Mouse (Mus musculus): ENCODE measurements around the gene AU040320. TPM values are rescaled to one million over a fixed set of nuclear protein-coding genes. Genes with fewer than 3 reads are reported as not detected.

The AU040320 gene
- polyA plus RNA-seq (2016; fragmentation: Nextera tagmentation; extraction: Ambion mirVana), result 28.1 and 29.8 TPM in 2 replicates

- Histone ChIP-seq H3K36me3 (peaks cover 31% of the 10 kb centered on the region), H3K4me1 (replicated peaks) (peaks cover 34% of the 10 kb centered on the region)
- WGBS, result under 1% methylated on average over 70 of the region's 71 CpGs
Measured at GRCm38 (mm10) chr4:126753268-126754230, at the start of gene AU040320, which contains the start of gene Ncdn. Gene AU040320, plus strand, starts transcription at chr4:126753544. Gene Ncdn, minus strand, starts transcription at chr4:126753438.

GRCm38 (mm10) chr4:126706630-126707438, 46.5 kb upstream of the AU040320 start:
- H3K27ac ChIP-seq (ENCODE audit: poor library complexity, severe bottlenecking), result no peak overlapping the region
- H3K36me3 ChIP-seq, result peaks cover 77% of the 10 kb centered on the region
- no peaks in the 10 kb centered on the region for H3K4me1 ChIP-seq (replicated peaks)
- no peaks in the 10 kb centered on the region for H3K27me3 ChIP-seq (replicated peaks)
- no peak overlapping the region for H3K4me2 ChIP-seq
- ATAC-seq (ENCODE audit: insufficient number of reproducible peaks, low FRiP score), result no peak
- no peaks in the 10 kb centered on the region for H3K9me3 ChIP-seq (replicated peaks)
- H3K4me3 ChIP-seq, result no peak overlapping the region
- WGBS, result 76% methylated on average over 12 of the region's 12 CpGs
- H3K9ac ChIP-seq, result no peak overlapping the region

More at GRCm38 (mm10) chr4:126753268-126754230, at the start of gene AU040320, which contains the start of gene Ncdn:
- H3K9ac ChIP-seq, result peak within 1 kb of the TSS; percentile 83
- ATAC-seq (ENCODE audit: insufficient number of reproducible peaks, low FRiP score), result peak; percentile 100
- H3K9me3 ChIP-seq (replicated peaks), result no peaks in the 10 kb centered on the region
- no peaks in the 10 kb centered on the region for H3K27me3 ChIP-seq (replicated peaks)
- H3K4me3 ChIP-seq, result peak within 1 kb of the TSS; percentile 86
- peak within 1 kb of the TSS; percentile 89 for H3K27ac ChIP-seq (ENCODE audit: poor library complexity, severe bottlenecking)
- H3K4me2 ChIP-seq, result peak within 1 kb of the TSS; percentile 96

- H3K27me3 ChIP-seq (replicated peaks), result no peaks in the 10 kb centered on the region
- no peaks in the 10 kb centered on the region for H3K9me3 ChIP-seq (replicated peaks)
- H3K4me2 ChIP-seq, result no peak overlapping the region
- no peaks in the 10 kb centered on the region for H3K4me1 ChIP-seq (replicated peaks)
- no peak overlapping the region for H3K4me3 ChIP-seq
- no peak overlapping the region for H3K9ac ChIP-seq
- ATAC-seq (ENCODE audit: insufficient number of reproducible peaks, low FRiP score), result no peak
- 87% methylated on average over 5 of the region's 5 CpGs for WGBS
- peaks cover 76% of the 10 kb centered on the region for H3K36me3 ChIP-seq
- no peak overlapping the region for H3K27ac ChIP-seq (ENCODE audit: poor library complexity, severe bottlenecking)
Measured at GRCm38 (mm10) chr4:126707439-126707826, 45.9 kb upstream of the AU040320 start.

- H3K4me3 ChIP-seq, result peak overlapping the region; percentile 8
- no peak for ATAC-seq (ENCODE audit: insufficient number of reproducible peaks, low FRiP score)
- H3K9me3 ChIP-seq (replicated peaks), result no peaks in the 10 kb centered on the region
- H3K27ac ChIP-seq (ENCODE audit: poor library complexity, severe bottlenecking), result no peak overlapping the region
- H3K4me1 ChIP-seq (replicated peaks), result peaks cover 20% of the 10 kb centered on the region
- H3K27me3 ChIP-seq (replicated peaks), result peaks cover 84% of the 10 kb centered on the region
- no peak overlapping the region for H3K9ac ChIP-seq
- H3K36me3 ChIP-seq, result no peaks in the 10 kb centered on the region
- peak overlapping the region; percentile 34 for H3K4me2 ChIP-seq
- whole genome bisulfite sequencing, result 3% methylated on average over 18 of the region's 18 CpGs
Measured at GRCm38 (mm10) chr4:126732111-126732510, 21.2 kb upstream of the AU040320 start.

- WGBS, result 8% methylated on average over 26 of the region's 26 CpGs
- Histone ChIP-seq H3K4me2 (peak overlapping the region; percentile 34), H3K27ac (ENCODE audit: poor library complexity, severe bottlenecking) (no peak overlapping the region), H3K4me1 (replicated peaks) (peaks cover 20% of the 10 kb centered on the region), H3K9me3 (replicated peaks) (no peaks in the 10 kb centered on the region), H3K27me3 (replicated peaks) (peaks cover 90% of the 10 kb centered on the region), H3K9ac (no peak overlapping the region), H3K4me3 (peak overlapping the region; percentile 8), H3K36me3 (no peaks in the 10 kb centered on the region)
- ATAC-seq (ENCODE audit: insufficient number of reproducible peaks, low FRiP score), result no peak
Measured at GRCm38 (mm10) chr4:126732531-126733380, 20.6 kb upstream of the AU040320 start.

GRCm38 (mm10) chr4:126734001-126734603, 19.2 kb upstream of the AU040320 start:
- Histone ChIP-seq H3K36me3 (no peaks in the 10 kb centered on the region), H3K9ac (no peak overlapping the region), H3K9me3 (replicated peaks) (no peaks in the 10 kb centered on the region), H3K4me3 (no peak overlapping the region), H3K27me3 (replicated peaks) (peaks cover 99% of the 10 kb centered on the region), H3K4me1 (replicated peaks) (peaks cover 20% of the 10 kb centered on the region), H3K27ac (ENCODE audit: poor library complexity, severe bottlenecking) (no peak overlapping the region), H3K4me2 (no peak overlapping the region)
- WGBS, result 3% methylated on average over 16 of the region's 16 CpGs
- no peak for ATAC-seq (ENCODE audit: insufficient number of reproducible peaks, low FRiP score)

- Histone ChIP-seq H3K9me3 (replicated peaks) (no peaks in the 10 kb centered on the region), H3K4me2 (peak overlapping the region; percentile 74), H3K4me3 (peak overlapping the region; percentile 45), H3K27me3 (replicated peaks) (peaks cover 99% of the 10 kb centered on the region), H3K36me3 (no peaks in the 10 kb centered on the region), H3K9ac (peak overlapping the region; percentile 59), H3K27ac (ENCODE audit: poor library complexity, severe bottlenecking) (no peak overlapping the region), H3K4me1 (replicated peaks) (peaks cover 20% of the 10 kb centered on the region)
- ATAC-seq (ENCODE audit: insufficient number of reproducible peaks, low FRiP score), result 0 out of 2 replicates have a peak, but pooled peaks have one; percentile 43
- WGBS, result 4% methylated on average over 51 of the region's 51 CpGs
Measured at GRCm38 (mm10) chr4:126734700-126735381, 18.5 kb upstream of the AU040320 start.

- peaks cover 20% of the 10 kb centered on the region for H3K4me1 ChIP-seq (replicated peaks)
- no peak overlapping the region for H3K27ac ChIP-seq (ENCODE audit: poor library complexity, severe bottlenecking)
- peaks cover 95% of the 10 kb centered on the region for H3K27me3 ChIP-seq (replicated peaks)
- H3K4me3 ChIP-seq, result peak overlapping the region; percentile 45
- H3K9ac ChIP-seq, result peak overlapping the region; percentile 59
- 2% methylated on average over 58 of the region's 62 CpGs for WGBS
- H3K9me3 ChIP-seq (replicated peaks), result no peaks in the 10 kb centered on the region
- peak overlapping the region; percentile 74 for H3K4me2 ChIP-seq
- ATAC-seq (ENCODE audit: insufficient number of reproducible peaks, low FRiP score), result peak; percentile 37
- H3K36me3 ChIP-seq, result no peaks in the 10 kb centered on the region
Measured at GRCm38 (mm10) chr4:126735382-126736000, 17.9 kb upstream of the AU040320 start.

- Histone ChIP-seq H3K4me2 (peak within 1 kb of the TSS; percentile 74), H3K9ac (peak within 1 kb of the TSS; percentile 59), H3K4me3 (peak within 1 kb of the TSS; percentile 45), H3K4me1 (replicated peaks) (peaks cover 20% of the 10 kb centered on the region), H3K9me3 (replicated peaks) (no peaks in the 10 kb centered on the region), H3K27ac (ENCODE audit: poor library complexity, severe bottlenecking) (no peak within 1 kb of the TSS), H3K36me3 (no peaks in the 10 kb centered on the region), H3K27me3 (replicated peaks) (peaks cover 90% of the 10 kb centered on the region)
- 1% methylated on average over 32 of the region's 32 CpGs for WGBS
- peak; percentile 40; the same call in 1 of the 2 replicates for ATAC-seq (ENCODE audit: insufficient number of reproducible peaks, low FRiP score)
Measured at GRCm38 (mm10) chr4:126736001-126736414, 17.3 kb upstream of the AU040320 start, which contains the start of gene Tfap2e. Gene Tfap2e, minus strand, starts transcription at chr4:126736240.

All from heart, embryonic 12.5 days (tissue).